Mouse (Mus musculus) liver (tissue): ENCODE measurements around the gene Nup210l.
A peak's percentile ranks its signal among the peaks of the same experiment; 100 is the strongest.

Experiments
- DNase-seq: peaks from one replicate; pipeline ENCODE4 v3.0.0-alpha.2; 2020; ENCODE audit warnings: mixed read lengths

Nup210l gene

GRCm38 (mm10) chr3:90103938-90104337, at the start of gene Nup210l:
Gene Nup210l (plus strand): TSS chr3:90104132.
- DNase-seq: no peak

DNA sequence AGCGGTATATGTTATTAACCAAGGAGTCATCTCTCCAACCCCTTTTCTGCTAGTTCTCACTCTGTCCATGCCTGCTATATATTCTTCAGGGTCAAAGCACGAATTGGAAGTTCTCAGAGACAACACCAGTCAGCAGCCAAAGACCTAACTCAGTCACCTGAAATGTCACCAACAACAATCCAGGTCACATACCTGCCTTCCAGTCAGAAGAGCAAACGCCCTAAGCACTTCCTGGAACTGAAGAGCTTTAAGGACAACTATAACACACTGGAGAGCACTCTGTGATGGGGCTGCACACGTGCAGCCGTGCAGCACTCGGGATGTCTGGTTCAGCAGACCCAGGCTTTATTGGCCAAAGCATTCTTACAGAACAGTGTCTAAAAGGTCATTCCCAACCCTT, 42.4 kb upstream of the Nup210l start:
- no peak for DNase-seq

- no peak for DNase-seq
These were observed 41.4 kb upstream of the Nup210l start for GRCm38 (mm10) chr3:90062539-90062938.

DNA sequence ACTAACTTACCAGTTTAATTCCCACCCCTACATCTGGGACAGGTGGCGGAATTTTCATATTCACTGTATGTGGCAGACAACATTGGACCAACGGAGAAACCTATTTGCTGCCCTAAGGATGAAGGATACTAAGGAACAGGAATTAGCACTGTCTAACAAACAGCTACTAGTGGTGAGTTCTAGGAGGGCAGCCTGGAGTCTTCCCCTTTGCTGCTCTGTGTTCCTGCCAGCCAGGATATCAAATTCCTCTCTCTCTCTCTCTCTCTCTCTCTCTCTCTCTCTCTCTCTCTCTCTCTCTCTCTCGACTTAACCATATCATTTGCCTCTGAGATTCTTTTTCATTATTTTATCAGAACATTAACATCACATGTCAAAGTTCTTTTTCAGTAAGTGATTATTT, 39.5 kb upstream of the Nup210l start:
- no peak for DNase-seq

GRCm38 (mm10) chr3:90065553-90065952, 38.4 kb upstream of the Nup210l start:
- peak; percentile 54 for DNase-seq

DNA sequence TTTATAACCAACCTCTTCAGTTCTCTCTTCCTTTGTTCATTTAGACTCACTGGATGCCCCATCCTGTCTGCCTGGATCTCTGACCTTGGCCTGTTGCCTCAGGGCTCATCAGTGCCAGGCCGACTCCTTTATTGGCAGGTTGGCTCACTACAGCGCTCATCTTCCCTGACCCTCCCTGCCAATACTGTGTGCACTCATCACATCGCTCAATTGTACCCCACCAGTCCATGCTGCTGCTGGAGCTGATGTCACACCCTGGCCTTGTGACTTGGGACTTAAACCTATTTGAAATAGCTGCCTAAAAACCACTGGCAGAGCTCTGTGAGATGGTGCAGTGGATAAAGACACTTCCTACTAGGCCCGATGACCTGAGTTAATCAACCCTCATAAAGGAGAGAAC, 36.1 kb upstream of the Nup210l start:
- DNase-seq: no peak

DNA sequence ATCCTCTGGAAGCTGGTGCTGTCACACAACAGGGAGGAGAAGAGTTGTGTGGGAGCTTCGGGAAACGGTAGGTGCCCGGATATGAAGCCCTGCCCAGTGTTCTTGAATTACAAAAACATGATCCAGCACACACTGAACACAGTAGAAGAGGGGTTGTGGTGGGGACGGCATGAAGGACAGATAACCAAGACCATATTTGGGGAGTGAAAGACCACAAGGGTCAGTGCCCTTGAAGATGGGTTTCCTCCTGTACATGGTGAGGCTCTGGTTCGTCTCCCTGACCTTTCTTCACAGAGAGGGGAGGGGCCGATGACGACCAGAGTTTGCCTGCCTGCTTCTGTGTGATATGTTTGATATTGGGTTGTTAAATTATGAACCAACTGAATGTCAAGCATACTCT, 34.2 kb upstream of the Nup210l start:
- DNase-seq: no peak

DNA sequence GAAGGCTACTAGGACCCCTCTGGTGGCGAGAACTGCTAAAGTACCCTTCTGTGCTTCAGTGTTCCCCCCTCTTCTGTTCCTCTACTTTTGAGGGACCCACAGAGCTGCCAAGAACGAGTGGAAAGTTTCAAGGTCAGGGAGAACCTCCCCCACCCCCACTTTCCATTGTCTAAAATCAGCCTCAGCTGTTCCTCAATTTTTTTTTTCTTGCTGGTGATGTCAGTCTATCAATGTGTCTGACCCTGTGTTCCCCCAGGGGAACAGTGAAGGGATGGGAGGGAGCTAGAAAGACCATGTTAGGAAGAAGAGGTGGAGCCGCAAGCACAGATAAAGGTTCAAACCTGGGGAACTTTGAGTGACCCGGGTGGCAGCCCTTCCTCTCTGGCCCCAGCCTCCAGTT, 31.6 kb upstream of the Nup210l start, which contains the start of gene Tpm3:
Gene Tpm3, plus strand, starts transcription at position 356 of the 400 bp plus-strand sequence.
- DNase-seq: no peak

GRCm38 (mm10) chr3:90076921-90077716, 26.8 kb upstream of the Nup210l start:
- peak; percentile 73 for DNase-seq

DNA sequence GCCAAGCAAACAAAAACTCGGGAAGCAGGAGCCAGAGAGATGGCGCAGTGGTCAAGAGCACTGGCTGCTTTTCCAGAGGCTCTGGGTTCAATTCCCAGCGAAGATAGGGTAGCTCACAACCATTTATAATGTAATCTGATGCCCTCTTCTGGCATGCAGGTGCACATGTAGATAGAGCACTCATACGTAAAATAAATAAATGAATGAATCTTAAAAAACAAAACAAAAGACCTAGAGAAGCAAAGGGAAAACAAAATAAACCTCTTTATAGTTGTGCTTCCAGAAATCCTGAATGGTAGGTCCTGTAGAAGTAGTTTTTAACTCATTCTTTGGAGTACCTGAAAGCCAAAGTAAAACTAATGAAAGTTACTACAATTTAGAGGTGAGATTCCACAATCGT, 25.7 kb upstream of the Nup210l start:
- DNase-seq: no peak

GRCm38 (mm10) chr3:90079133-90079762, 24.7 kb upstream of the Nup210l start:
- DNase-seq: peak; percentile 96

DNA sequence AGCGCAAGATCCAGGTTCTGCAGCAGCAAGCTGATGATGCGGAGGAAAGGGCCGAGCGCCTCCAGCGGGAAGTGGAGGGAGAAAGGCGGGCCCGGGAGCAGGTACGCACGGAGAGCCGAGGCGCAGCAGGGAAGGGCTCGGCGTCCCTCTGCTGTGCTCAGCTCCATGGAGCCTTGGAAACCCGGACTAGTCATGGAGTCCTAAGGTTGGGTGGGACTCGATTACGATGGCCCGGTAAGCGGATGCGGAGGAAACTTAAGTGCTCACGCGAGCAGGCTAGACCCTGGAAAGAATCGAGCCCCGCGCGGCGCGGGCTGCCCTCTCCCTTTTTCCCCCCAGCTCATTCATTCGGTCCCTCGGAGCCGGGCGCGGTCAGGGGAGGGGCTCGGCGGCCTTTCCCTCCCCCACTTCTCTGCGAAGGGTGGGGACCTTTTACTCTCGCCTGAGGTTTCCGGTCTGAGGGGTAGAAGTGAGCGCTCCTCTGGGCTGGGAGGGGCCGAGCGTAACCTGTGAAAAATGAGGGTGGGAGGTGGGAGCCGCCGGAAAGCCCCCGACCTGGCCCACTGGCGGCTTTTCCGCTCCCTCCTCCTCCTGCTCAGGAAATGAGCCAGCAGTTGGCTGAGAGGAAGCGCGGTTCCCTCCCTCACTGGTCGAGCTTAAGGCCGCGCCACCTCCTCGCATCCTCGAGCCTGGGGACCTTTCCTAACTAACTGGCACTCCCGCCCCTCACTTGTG, 24.0 kb upstream of the Nup210l start:
- peak; percentile 82 for DNase-seq

- DNase-seq: no peak
These were observed 23.5 kb upstream of the Nup210l start for GRCm38 (mm10) chr3:90080498-90080863.

GRCm38 (mm10) chr3:90081365-90082240, 22.3 kb upstream of the Nup210l start:
- DNase-seq: no peak

GRCm38 (mm10) chr3:90083034-90083433, 20.9 kb upstream of the Nup210l start:
- DNase-seq: no peak

GRCm38 (mm10) chr3:90083698-90084324, 20.1 kb upstream of the Nup210l start:
- no peak for DNase-seq

DNA sequence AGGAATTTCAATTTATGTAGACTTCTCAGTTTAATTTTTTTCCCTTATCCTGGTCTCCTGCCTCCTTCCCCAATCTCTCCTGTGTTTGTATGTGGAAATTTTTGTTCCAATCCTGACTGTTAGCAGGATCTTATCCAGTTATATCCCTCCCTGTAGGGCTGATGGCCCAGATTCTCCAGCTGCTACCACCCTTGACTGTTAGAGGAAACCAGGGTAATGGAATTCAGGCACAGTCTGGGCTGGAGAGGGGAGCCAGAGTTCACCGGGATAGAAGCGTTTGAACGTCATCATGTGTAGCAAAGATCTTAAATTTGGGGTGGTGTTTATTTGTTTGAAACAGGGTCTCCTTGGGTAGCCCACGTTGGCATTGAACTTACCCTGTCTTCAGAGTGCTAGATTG, 19.1 kb upstream of the Nup210l start:
- DNase-seq: no peak

GRCm38 (mm10) chr3:90085281-90085680, 18.7 kb upstream of the Nup210l start:
- no peak for DNase-seq

GRCm38 (mm10) chr3:90086068-90086467, 17.9 kb upstream of the Nup210l start:
- DNase-seq: no peak

DNA sequence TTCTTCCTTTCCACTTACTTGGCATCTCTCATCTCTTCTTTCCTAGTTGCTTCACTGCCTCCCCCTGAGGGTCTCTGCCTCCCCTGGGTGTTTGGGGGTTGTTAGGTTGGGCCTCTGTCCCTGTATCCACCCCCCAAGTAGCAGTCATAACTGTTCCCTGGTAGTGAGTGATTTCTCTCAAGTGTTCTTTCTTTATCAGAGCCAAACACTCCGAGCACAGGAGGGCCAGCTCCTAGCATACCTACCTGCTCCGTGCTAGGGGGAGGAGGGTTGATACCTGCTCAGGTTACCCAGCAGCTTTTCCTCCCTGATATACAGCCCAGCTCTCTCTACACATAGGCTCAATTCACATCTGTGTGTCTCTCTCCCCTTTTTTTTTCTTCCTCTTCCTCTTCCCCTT, 15.3 kb upstream of the Nup210l start:
- no peak for DNase-seq

DNA sequence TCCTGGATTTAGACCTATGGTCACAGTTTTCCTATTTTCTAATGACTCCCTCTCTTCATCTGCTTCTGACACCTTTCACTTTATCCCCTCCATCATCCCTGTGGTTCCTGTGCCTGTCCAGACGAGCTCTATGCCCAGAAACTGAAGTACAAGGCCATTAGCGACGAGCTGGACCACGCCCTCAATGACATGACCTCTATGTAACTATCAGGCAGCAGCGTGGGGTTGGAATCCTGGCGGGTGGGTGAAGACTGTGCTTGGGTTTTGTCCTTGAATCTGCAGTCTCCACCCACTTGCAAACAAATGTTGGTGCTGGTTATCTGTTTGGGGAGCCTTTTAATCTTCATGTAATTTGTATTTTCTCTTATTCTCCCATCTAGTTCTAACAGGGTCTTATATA, 13.0 kb upstream of the Nup210l start:
- DNase-seq: no peak

DNA sequence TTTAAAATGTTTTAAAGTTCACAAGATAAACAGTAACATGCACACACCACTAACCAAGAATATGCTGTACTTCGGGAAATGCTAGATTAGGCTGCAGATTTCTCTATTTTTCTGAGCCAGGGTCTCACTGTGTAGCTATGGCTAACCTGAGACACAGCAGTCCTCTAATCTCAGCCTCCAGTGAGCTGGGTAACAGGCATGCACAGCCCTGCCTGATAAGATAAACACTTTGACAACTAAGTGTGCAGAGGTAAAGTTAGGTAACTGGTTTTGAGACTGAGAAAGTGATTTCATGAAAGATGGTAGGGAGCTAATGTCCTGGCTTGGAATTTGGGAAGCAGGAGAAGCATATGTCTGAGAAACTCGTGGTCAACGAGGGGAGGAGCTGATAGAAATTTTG, 9.5 kb upstream of the Nup210l start:
- no peak for DNase-seq
